Mouse (Mus musculus): ENCODE data around the gene Wwox. TPM values are rescaled to one million over a fixed set of nuclear protein-coding genes. Genes with fewer than 3 reads are reported as not detected.

Gene Wwox
- polyA plus RNA-seq, 1 experiment from 2014 or later: 11.3 TPM

DNA sequence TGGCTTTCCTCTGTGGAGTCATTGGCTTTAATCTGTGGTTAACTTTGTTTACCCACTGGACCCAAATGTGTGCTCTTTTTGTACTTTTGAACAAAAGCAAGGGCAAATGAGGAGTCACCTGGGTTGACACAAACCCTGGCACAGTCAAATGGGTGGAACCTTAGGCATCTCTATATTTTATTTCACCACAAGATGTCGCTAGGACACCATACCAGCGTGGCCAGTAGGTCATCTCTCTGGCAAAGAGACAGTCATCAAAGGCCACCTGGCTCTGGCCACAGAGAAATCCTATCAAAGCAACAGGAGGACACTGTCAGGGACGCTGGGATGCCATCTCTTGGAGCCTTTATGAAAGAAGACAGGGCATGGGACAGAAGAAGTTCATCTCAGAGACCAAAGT, 101.7 kb downstream of the Wwox start:
- 13% methylated on average over 3 of the region's 3 CpGs for WGBS
- H3K27ac ChIP-seq (replicated peaks in 1 of 2; ENCODE audit: control insufficient read depth in 1 of 2, insufficient read depth in 1 of 2, low read depth in 2 of 2, low read length in 2 of 2): no peak overlapping the region
- H3K4me2 ChIP-seq (ENCODE audit: low read length): no peak overlapping the region
- no peak overlapping the region for H3K9ac ChIP-seq (ENCODE audit: low read length)
- ATAC-seq (ENCODE audit: insufficient number of reproducible peaks, insufficient read depth, low FRiP score, low read depth): no peak
- H3K4me1 ChIP-seq (ENCODE audit: control insufficient read depth in 2 of 2, insufficient read depth in 2 of 2, low read length in 2 of 2): no peaks in the 10 kb centered on the region
- no peaks in the 10 kb centered on the region for H3K9me3 ChIP-seq (ENCODE audit: control insufficient read depth, low read length)
- H3K4me3 ChIP-seq (ENCODE audit: control insufficient read depth in 1 of 2, insufficient read depth in 1 of 2, low read depth in 1 of 2, low read length in 2 of 2): no peak overlapping the region
- H3K36me3 ChIP-seq (ENCODE audit: control insufficient read depth, insufficient read depth, low read length): no peaks in the 10 kb centered on the region
- H3K27me3 ChIP-seq (ENCODE audit: control insufficient read depth, insufficient read depth, low read length): peaks cover 19% of the 10 kb centered on the region; the same call in 1 of the 2 replicates

GRCm38 (mm10) chr8:114548360-114548759, 108.9 kb downstream of the Wwox start:
- Histone ChIP-seq H3K4me1 (ENCODE audit: control insufficient read depth in 2 of 2, insufficient read depth in 2 of 2, low read length in 2 of 2) (no peaks in the 10 kb centered on the region), H3K4me3 (ENCODE audit: control insufficient read depth in 1 of 2, insufficient read depth in 1 of 2, low read depth in 1 of 2, low read length in 2 of 2) (no peak overlapping the region), H3K36me3 (ENCODE audit: control insufficient read depth, insufficient read depth, low read length) (no peaks in the 10 kb centered on the region), H3K9ac (ENCODE audit: low read length) (no peak overlapping the region), H3K9me3 (ENCODE audit: control insufficient read depth, low read length) (no peaks in the 10 kb centered on the region), H3K27ac (replicated peaks in 1 of 2; ENCODE audit: control insufficient read depth in 1 of 2, insufficient read depth in 1 of 2, low read depth in 2 of 2, low read length in 2 of 2) (no peak overlapping the region), H3K4me2 (ENCODE audit: low read length) (no peak overlapping the region), H3K27me3 (ENCODE audit: control insufficient read depth, insufficient read depth, low read length) (no peaks in the 10 kb centered on the region)
- ATAC-seq (ENCODE audit: insufficient number of reproducible peaks, insufficient read depth, low FRiP score, low read depth): no peak
- 70% methylated on average over 8 of the region's 8 CpGs for WGBS

DNA sequence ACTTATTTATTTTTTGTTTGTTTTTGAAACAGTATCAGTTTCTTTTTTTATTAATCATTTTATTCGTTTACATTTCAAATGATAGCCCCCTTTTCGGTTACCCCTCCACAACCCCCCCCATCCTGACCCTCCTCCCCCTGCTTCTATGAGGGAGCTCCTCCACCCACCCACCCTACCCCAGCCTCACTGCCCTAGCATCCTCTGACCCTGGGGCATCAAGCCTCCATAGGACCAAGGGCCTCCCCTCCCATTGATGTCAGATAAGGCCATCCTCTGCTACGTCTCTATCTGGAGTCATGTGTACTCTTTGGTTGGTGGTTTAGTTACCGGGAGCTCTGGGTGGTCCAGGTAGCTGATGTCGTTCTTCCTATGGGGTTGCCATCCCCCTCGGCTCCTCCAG, 109.4 kb downstream of the Wwox start:
- H3K9ac ChIP-seq (ENCODE audit: low read length): no peak overlapping the region
- H3K4me2 ChIP-seq (ENCODE audit: low read length): no peak overlapping the region
- H3K4me3 ChIP-seq (ENCODE audit: control insufficient read depth in 1 of 2, insufficient read depth in 1 of 2, low read depth in 1 of 2, low read length in 2 of 2): no peak overlapping the region
- no peaks in the 10 kb centered on the region for H3K27me3 ChIP-seq (ENCODE audit: control insufficient read depth, insufficient read depth, low read length)
- H3K4me1 ChIP-seq (ENCODE audit: control insufficient read depth in 2 of 2, insufficient read depth in 2 of 2, low read length in 2 of 2): no peaks in the 10 kb centered on the region
- no peak for ATAC-seq (ENCODE audit: insufficient number of reproducible peaks, insufficient read depth, low FRiP score, low read depth)
- no peaks in the 10 kb centered on the region for H3K9me3 ChIP-seq (ENCODE audit: control insufficient read depth, low read length)
- H3K27ac ChIP-seq (replicated peaks in 1 of 2; ENCODE audit: control insufficient read depth in 1 of 2, insufficient read depth in 1 of 2, low read depth in 2 of 2, low read length in 2 of 2): no peak overlapping the region
- 80% methylated on average over 6 of the region's 6 CpGs for WGBS
- H3K36me3 ChIP-seq (ENCODE audit: control insufficient read depth, insufficient read depth, low read length): no peaks in the 10 kb centered on the region

- WGBS: 73% methylated on average over 7 of the region's 7 CpGs
- Histone ChIP-seq H3K27me3 (ENCODE audit: control insufficient read depth, insufficient read depth, low read length) (no peaks in the 10 kb centered on the region), H3K27ac (replicated peaks in 1 of 2; ENCODE audit: control insufficient read depth in 1 of 2, insufficient read depth in 1 of 2, low read depth in 2 of 2, low read length in 2 of 2) (no peak overlapping the region), H3K4me1 (ENCODE audit: control insufficient read depth in 2 of 2, insufficient read depth in 2 of 2, low read length in 2 of 2) (no peaks in the 10 kb centered on the region), H3K9ac (ENCODE audit: low read length) (no peak overlapping the region), H3K4me2 (ENCODE audit: low read length) (no peak overlapping the region), H3K36me3 (ENCODE audit: control insufficient read depth, insufficient read depth, low read length) (no peaks in the 10 kb centered on the region), H3K9me3 (ENCODE audit: control insufficient read depth, low read length) (no peaks in the 10 kb centered on the region), H3K4me3 (ENCODE audit: control insufficient read depth in 1 of 2, insufficient read depth in 1 of 2, low read depth in 1 of 2, low read length in 2 of 2) (no peak overlapping the region)
- no peak for ATAC-seq (ENCODE audit: insufficient number of reproducible peaks, insufficient read depth, low FRiP score, low read depth)
Observed at GRCm38 (mm10) chr8:114550029-114550428, 110.6 kb downstream of the Wwox start.

DNA sequence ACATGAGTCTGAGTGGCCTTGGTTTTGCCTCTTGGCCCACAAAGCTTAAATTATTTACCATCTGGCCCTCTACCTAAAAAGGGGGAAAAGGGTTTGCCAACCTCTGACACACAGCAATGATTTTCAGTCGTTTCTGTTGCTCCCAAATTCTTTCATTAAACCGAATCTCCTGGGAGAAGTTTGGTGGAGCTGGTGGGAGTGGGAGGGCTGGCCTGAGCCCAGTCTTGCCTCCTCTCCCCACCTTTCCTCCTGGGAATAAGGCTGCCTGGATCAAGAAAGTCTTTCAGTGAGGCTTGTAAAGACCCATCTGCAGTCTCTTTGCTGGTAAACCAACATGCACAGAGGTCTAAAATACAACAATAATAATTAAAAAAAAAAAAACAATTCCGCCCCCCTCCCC, 113.2 kb downstream of the Wwox start:
- Histone ChIP-seq H3K4me3 (ENCODE audit: control insufficient read depth in 1 of 2, insufficient read depth in 1 of 2, low read depth in 1 of 2, low read length in 2 of 2) (no peak overlapping the region), H3K9ac (ENCODE audit: low read length) (no peak overlapping the region), H3K27me3 (ENCODE audit: control insufficient read depth, insufficient read depth, low read length) (no peaks in the 10 kb centered on the region), H3K4me1 (ENCODE audit: control insufficient read depth in 2 of 2, insufficient read depth in 2 of 2, low read length in 2 of 2) (no peaks in the 10 kb centered on the region), H3K4me2 (ENCODE audit: low read length) (no peak overlapping the region), H3K27ac (replicated peaks in 1 of 2; ENCODE audit: control insufficient read depth in 1 of 2, insufficient read depth in 1 of 2, low read depth in 2 of 2, low read length in 2 of 2) (no peak overlapping the region), H3K36me3 (ENCODE audit: control insufficient read depth, insufficient read depth, low read length) (no peaks in the 10 kb centered on the region), H3K9me3 (ENCODE audit: control insufficient read depth, low read length) (no peaks in the 10 kb centered on the region)
- WGBS: 64% methylated on average over 3 of the region's 3 CpGs
- no peak for ATAC-seq (ENCODE audit: insufficient number of reproducible peaks, insufficient read depth, low FRiP score, low read depth)

DNA sequence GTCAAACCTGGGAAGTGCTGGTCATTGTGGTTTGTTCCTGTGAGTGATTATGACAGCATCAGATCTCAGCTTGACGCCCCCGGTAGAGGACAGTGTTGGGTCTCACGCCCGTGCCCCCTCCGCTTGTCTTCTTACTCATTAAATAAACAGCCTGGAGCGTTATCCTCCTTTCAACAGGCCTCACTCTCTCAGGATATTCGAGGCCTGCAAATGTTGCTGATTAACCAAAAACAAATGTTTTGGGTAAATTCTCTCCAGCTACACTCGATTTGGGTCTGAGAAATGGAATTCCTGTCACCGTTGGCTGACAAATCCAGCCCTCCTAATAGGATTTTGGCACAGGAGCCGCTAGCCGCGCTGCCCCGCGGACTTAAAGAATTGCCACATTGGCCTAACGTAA, 115.5 kb downstream of the Wwox start:
- WGBS: 61% methylated on average over 15 of the region's 15 CpGs
- no peak for ATAC-seq (ENCODE audit: insufficient number of reproducible peaks, insufficient read depth, low FRiP score, low read depth)

DNA sequence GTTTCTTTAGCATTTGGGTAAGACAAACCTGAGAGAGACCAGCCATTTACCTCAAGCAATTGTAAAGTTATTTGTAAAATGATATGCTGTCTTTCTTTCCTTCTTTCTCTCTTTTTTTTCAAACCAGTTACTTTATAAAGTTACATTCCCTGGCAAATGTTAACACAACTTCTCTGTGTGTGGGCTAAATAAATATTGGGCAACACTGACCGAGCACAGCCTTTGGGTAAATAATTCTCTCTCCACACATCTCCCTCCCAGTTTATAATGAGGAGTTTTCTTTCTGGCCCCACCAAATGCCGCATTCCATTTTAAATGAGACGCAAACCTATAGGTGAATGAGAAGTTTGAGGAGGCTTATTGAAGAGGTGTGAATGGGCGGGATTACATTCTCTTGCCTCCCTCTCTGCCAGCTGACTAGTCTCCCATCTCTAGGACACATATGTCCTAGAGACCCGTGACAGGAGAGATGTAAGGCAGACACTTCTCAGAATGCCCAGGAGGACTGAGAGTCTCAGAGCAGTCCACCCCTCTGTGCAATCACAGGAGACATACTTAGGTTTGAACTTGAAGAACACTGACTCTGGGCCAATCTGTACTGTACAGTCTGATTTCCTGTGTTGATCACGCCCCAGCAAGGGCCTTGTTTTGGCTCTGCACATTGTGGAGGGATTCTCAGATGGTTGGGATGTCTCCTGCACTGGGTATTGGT, 116.2 kb downstream of the Wwox start:
- Histone ChIP-seq H3K27me3 (ENCODE audit: control insufficient read depth, insufficient read depth, low read length) (no peaks in the 10 kb centered on the region), H3K4me1 (ENCODE audit: control insufficient read depth in 2 of 2, insufficient read depth in 2 of 2, low read length in 2 of 2) (no peaks in the 10 kb centered on the region), H3K9ac (ENCODE audit: low read length) (no peak overlapping the region), H3K4me2 (ENCODE audit: low read length) (no peak overlapping the region), H3K4me3 (ENCODE audit: control insufficient read depth in 1 of 2, insufficient read depth in 1 of 2, low read depth in 1 of 2, low read length in 2 of 2) (no peak overlapping the region), H3K9me3 (ENCODE audit: control insufficient read depth, low read length) (no peaks in the 10 kb centered on the region), H3K36me3 (ENCODE audit: control insufficient read depth, insufficient read depth, low read length) (no peaks in the 10 kb centered on the region), H3K27ac (replicated peaks in 1 of 2; ENCODE audit: control insufficient read depth in 1 of 2, insufficient read depth in 1 of 2, low read depth in 2 of 2, low read length in 2 of 2) (no peak overlapping the region)
- WGBS: 73% methylated on average over 6 of the region's 6 CpGs
- ATAC-seq (ENCODE audit: insufficient number of reproducible peaks, insufficient read depth, low FRiP score, low read depth): no peak

More for the DNA sequence above, 115.5 kb downstream of the Wwox start:
- Histone ChIP-seq H3K27me3 (ENCODE audit: control insufficient read depth, insufficient read depth, low read length) (no peaks in the 10 kb centered on the region), H3K4me3 (ENCODE audit: control insufficient read depth in 1 of 2, insufficient read depth in 1 of 2, low read depth in 1 of 2, low read length in 2 of 2) (no peak overlapping the region), H3K9ac (ENCODE audit: low read length) (no peak overlapping the region), H3K4me2 (ENCODE audit: low read length) (no peak overlapping the region), H3K36me3 (ENCODE audit: control insufficient read depth, insufficient read depth, low read length) (no peaks in the 10 kb centered on the region), H3K27ac (replicated peaks in 1 of 2; ENCODE audit: control insufficient read depth in 1 of 2, insufficient read depth in 1 of 2, low read depth in 2 of 2, low read length in 2 of 2) (no peak overlapping the region), H3K9me3 (ENCODE audit: control insufficient read depth, low read length) (no peaks in the 10 kb centered on the region), H3K4me1 (ENCODE audit: control insufficient read depth in 2 of 2, insufficient read depth in 2 of 2, low read length in 2 of 2) (no peaks in the 10 kb centered on the region)

DNA sequence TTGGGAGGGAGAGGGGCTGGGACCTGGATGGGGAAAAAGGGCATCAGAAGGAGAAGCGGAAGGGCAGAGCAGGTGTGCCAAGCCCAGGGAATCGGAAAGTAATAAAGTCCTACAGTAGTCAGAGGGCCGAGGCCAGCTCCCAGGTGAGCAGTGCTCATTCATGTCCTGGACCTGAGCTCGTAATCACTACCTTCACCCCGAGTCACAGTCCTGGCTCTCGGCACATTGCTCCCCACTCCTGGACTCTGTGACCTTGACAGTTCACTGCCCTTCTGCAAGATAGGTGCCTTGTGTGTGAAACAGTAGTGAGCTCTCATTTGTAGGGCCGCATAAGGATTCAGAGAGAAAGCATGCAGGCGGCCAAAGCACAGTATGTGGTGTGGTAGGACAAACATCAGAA, 121.7 kb downstream of the Wwox start:
- Histone ChIP-seq H3K4me3 (ENCODE audit: control insufficient read depth in 1 of 2, insufficient read depth in 1 of 2, low read depth in 1 of 2, low read length in 2 of 2) (no peak overlapping the region), H3K27ac (replicated peaks in 1 of 2; ENCODE audit: control insufficient read depth in 1 of 2, insufficient read depth in 1 of 2, low read depth in 2 of 2, low read length in 2 of 2) (no peak overlapping the region), H3K4me1 (ENCODE audit: control insufficient read depth in 2 of 2, insufficient read depth in 2 of 2, low read length in 2 of 2) (no peaks in the 10 kb centered on the region), H3K4me2 (ENCODE audit: low read length) (no peak overlapping the region), H3K27me3 (ENCODE audit: control insufficient read depth, insufficient read depth, low read length) (no peaks in the 10 kb centered on the region), H3K9me3 (ENCODE audit: control insufficient read depth, low read length) (no peaks in the 10 kb centered on the region), H3K36me3 (ENCODE audit: control insufficient read depth, insufficient read depth, low read length) (no peaks in the 10 kb centered on the region), H3K9ac (ENCODE audit: low read length) (no peak overlapping the region)
- no peak for ATAC-seq (ENCODE audit: insufficient number of reproducible peaks, insufficient read depth, low FRiP score, low read depth)
- 81% methylated on average over 8 of the region's 8 CpGs for WGBS
